Mouse (Mus musculus): ENCODE data around the gene Foxj1.

The Foxj1 gene

GRCm38 (mm10) chr11:116358926-116359637, 23.9 kb upstream of the Foxj1 start:
- peak overlapping the region; percentile 26; the same call in 1 of the 2 replicates for H3K4me3 ChIP-seq (replicated peaks; ENCODE audit: low read length)
- TF ChIP-seq POU5F1 (IDR thresholded peaks at IDR 0.05; ENCODE audit: borderline replicate concordance, low read length): no peak
- TF ChIP-seq CTCF (conservative IDR thresholded peaks at IDR 0.05; ENCODE audit: low read length): no peak
- peaks cover 32% of the 10 kb centered on the region for H3K4me1 ChIP-seq (replicated peaks; ENCODE audit: low read depth, low read length)
- H3K9me3 ChIP-seq (ENCODE audit: low read length): no peaks in the 10 kb centered on the region; the same call in 1 of the 2 replicates
- peaks cover 19% of the 10 kb centered on the region for H3K27me3 ChIP-seq (ENCODE audit: insufficient read depth, low read length)
- H3K36me3 ChIP-seq (ENCODE audit: insufficient read depth, low read length): peaks cover 5% of the 10 kb centered on the region; the same call in 1 of the 2 replicates

GRCm38 (mm10) chr11:116354521-116354920, 19.3 kb upstream of the Foxj1 start:
- no peak overlapping the region for H3K4me3 ChIP-seq (replicated peaks; ENCODE audit: low read length)
- peaks cover 5% of the 10 kb centered on the region; the same call in 1 of the 2 replicates for H3K36me3 ChIP-seq (ENCODE audit: insufficient read depth, low read length)
- H3K27me3 ChIP-seq (ENCODE audit: insufficient read depth, low read length): peaks cover 27% of the 10 kb centered on the region
- TF ChIP-seq NANOG (IDR thresholded peaks at IDR 0.05; ENCODE audit: borderline replicate concordance, low read length) (no peak), CTCF (conservative IDR thresholded peaks at IDR 0.05; ENCODE audit: low read length) (no peak), POU5F1 (IDR thresholded peaks at IDR 0.05; ENCODE audit: borderline replicate concordance, low read length) (no peak)
- no peaks in the 10 kb centered on the region; the same call in 1 of the 2 replicates for H3K9me3 ChIP-seq (ENCODE audit: low read length)
- peaks cover 26% of the 10 kb centered on the region for H3K4me1 ChIP-seq (replicated peaks; ENCODE audit: low read depth, low read length)

GRCm38 (mm10) chr11:116353535-116353934, 18.3 kb upstream of the Foxj1 start:
- Histone ChIP-seq H3K4me3 (replicated peaks; ENCODE audit: low read length) (no peak overlapping the region), H3K36me3 (ENCODE audit: insufficient read depth, low read length) (peaks cover 5% of the 10 kb centered on the region; the same call in 1 of the 2 replicates), H3K9me3 (ENCODE audit: low read length) (no peaks in the 10 kb centered on the region; the same call in 1 of the 2 replicates), H3K27me3 (ENCODE audit: insufficient read depth, low read length) (peaks cover 21% of the 10 kb centered on the region), H3K4me1 (replicated peaks; ENCODE audit: low read depth, low read length) (peaks cover 24% of the 10 kb centered on the region)
- TF ChIP-seq NANOG (IDR thresholded peaks at IDR 0.05; ENCODE audit: borderline replicate concordance, low read length) (no peak), CTCF (conservative IDR thresholded peaks at IDR 0.05; ENCODE audit: low read length) (no peak), POU5F1 (IDR thresholded peaks at IDR 0.05; ENCODE audit: borderline replicate concordance, low read length) (no peak)

- no peaks in the 10 kb centered on the region; the same call in 1 of the 2 replicates for H3K9me3 ChIP-seq (ENCODE audit: low read length)
- no peak overlapping the region for H3K4me3 ChIP-seq (replicated peaks; ENCODE audit: low read length)
- peaks cover 28% of the 10 kb centered on the region for H3K27me3 ChIP-seq (ENCODE audit: insufficient read depth, low read length)
- H3K4me1 ChIP-seq (replicated peaks; ENCODE audit: low read depth, low read length): peaks cover 28% of the 10 kb centered on the region
- H3K36me3 ChIP-seq (ENCODE audit: insufficient read depth, low read length): peaks cover 11% of the 10 kb centered on the region
- TF ChIP-seq POU5F1 (IDR thresholded peaks at IDR 0.05; ENCODE audit: borderline replicate concordance, low read length): no peak
- TF ChIP-seq NANOG (IDR thresholded peaks at IDR 0.05; ENCODE audit: borderline replicate concordance, low read length): no peak
- TF ChIP-seq CTCF (conservative IDR thresholded peaks at IDR 0.05; ENCODE audit: low read length): no peak
Observed at GRCm38 (mm10) chr11:116351294-116351693, 16.1 kb upstream of the Foxj1 start.

- TF ChIP-seq NANOG (IDR thresholded peaks at IDR 0.05; ENCODE audit: borderline replicate concordance, low read length) (no peak), CTCF (conservative IDR thresholded peaks at IDR 0.05; ENCODE audit: low read length) (no peak), POU5F1 (IDR thresholded peaks at IDR 0.05; ENCODE audit: borderline replicate concordance, low read length) (no peak)
Observed at GRCm38 (mm10) chr11:116347955-116348354, 12.8 kb upstream of the Foxj1 start.

GRCm38 (mm10) chr11:116347012-116347411, 11.8 kb upstream of the Foxj1 start:
- Histone ChIP-seq H3K4me3 (replicated peaks; ENCODE audit: low read length) (no peak overlapping the region), H3K36me3 (ENCODE audit: insufficient read depth, low read length) (peaks cover 6% of the 10 kb centered on the region; the same call in 1 of the 2 replicates), H3K27me3 (ENCODE audit: insufficient read depth, low read length) (peaks cover 32% of the 10 kb centered on the region), H3K9me3 (ENCODE audit: low read length) (no peaks in the 10 kb centered on the region), H3K4me1 (replicated peaks; ENCODE audit: low read depth, low read length) (peaks cover 59% of the 10 kb centered on the region)
- no peak for TF ChIP-seq NANOG (IDR thresholded peaks at IDR 0.05; ENCODE audit: borderline replicate concordance, low read length)
- TF ChIP-seq POU5F1 (IDR thresholded peaks at IDR 0.05; ENCODE audit: borderline replicate concordance, low read length): no peak
- TF ChIP-seq CTCF (conservative IDR thresholded peaks at IDR 0.05; ENCODE audit: low read length): no peak

More at GRCm38 (mm10) chr11:116347955-116348354, 12.8 kb upstream of the Foxj1 start:
- Histone ChIP-seq H3K4me1 (replicated peaks; ENCODE audit: low read depth, low read length) (peaks cover 49% of the 10 kb centered on the region), H3K4me3 (replicated peaks; ENCODE audit: low read length) (no peak overlapping the region), H3K9me3 (ENCODE audit: low read length) (no peaks in the 10 kb centered on the region), H3K36me3 (ENCODE audit: insufficient read depth, low read length) (peaks cover 6% of the 10 kb centered on the region; the same call in 1 of the 2 replicates), H3K27me3 (ENCODE audit: insufficient read depth, low read length) (peaks cover 23% of the 10 kb centered on the region)

- TF ChIP-seq NANOG (IDR thresholded peaks at IDR 0.05; ENCODE audit: borderline replicate concordance, low read length): no peak
- TF ChIP-seq POU5F1 (IDR thresholded peaks at IDR 0.05; ENCODE audit: borderline replicate concordance, low read length): no peak
- no peak for TF ChIP-seq CTCF (conservative IDR thresholded peaks at IDR 0.05; ENCODE audit: low read length)
- no peaks in the 10 kb centered on the region for H3K9me3 ChIP-seq (ENCODE audit: low read length)
- peaks cover 46% of the 10 kb centered on the region for H3K4me1 ChIP-seq (replicated peaks; ENCODE audit: low read depth, low read length)
- H3K36me3 ChIP-seq (ENCODE audit: insufficient read depth, low read length): peaks cover 6% of the 10 kb centered on the region; the same call in 1 of the 2 replicates
- no peak overlapping the region for H3K4me3 ChIP-seq (replicated peaks; ENCODE audit: low read length)
- H3K27me3 ChIP-seq (ENCODE audit: insufficient read depth, low read length): peaks cover 37% of the 10 kb centered on the region
Observed at GRCm38 (mm10) chr11:116342069-116342791, 7.0 kb upstream of the Foxj1 start.

- Histone ChIP-seq H3K4me3 (replicated peaks; ENCODE audit: low read length) (no peak overlapping the region), H3K27me3 (ENCODE audit: insufficient read depth, low read length) (peaks cover 68% of the 10 kb centered on the region)
Observed at GRCm38 (mm10) chr11:116337531-116337930, 2.3 kb upstream of the Foxj1 start.

More at GRCm38 (mm10) chr11:116337531-116337930, 2.3 kb upstream of the Foxj1 start:
- Histone ChIP-seq H3K9me3 (ENCODE audit: low read length) (no peaks in the 10 kb centered on the region), H3K4me1 (replicated peaks; ENCODE audit: low read depth, low read length) (peaks cover 51% of the 10 kb centered on the region), H3K36me3 (ENCODE audit: insufficient read depth, low read length) (no peaks in the 10 kb centered on the region)
- TF ChIP-seq POU5F1 (IDR thresholded peaks at IDR 0.05; ENCODE audit: borderline replicate concordance, low read length): no peak
